Mouse (Mus musculus) lung, postnatal 4 days (tissue): ENCODE results near the gene Ptprd.
A peak's percentile ranks its signal among the peaks of the same experiment; 100 is the strongest.

ENCODE experiments used
- DNase-seq, 2 experiments: peaks; one replicate each; pipeline ENCODE4 v3.0.0; 2021

Ptprd gene

GRCm38 (mm10) chr4:78211529-78212494 lies at the start of gene Ptprd:
Gene Ptprd (minus strand): TSS chr4:78211961.
- peak in 1 of 2 experiments; percentile 20 for DNase-seq

- no peak for DNase-seq
These were observed 24.1 kb upstream of the Ptprd start for GRCm38 (mm10) chr4:78235820-78236219.

DNA sequence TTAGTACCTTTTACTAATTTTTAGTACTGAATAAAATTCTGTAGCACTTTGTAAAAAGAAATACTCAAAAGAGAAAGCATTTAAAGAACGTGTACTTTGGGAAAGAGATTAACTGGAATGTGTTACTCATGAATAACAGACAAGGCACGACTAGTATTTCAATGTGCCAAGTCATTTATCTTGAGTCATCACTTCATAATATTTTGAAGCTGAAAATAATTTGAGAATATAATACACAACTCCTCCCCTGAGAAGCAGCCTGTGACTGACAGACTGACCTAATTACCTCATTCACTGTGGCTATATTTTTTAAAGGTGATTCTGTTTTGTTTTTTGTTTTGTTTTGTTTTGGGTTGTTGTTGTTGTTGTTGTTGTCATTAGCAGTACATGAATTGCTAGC lies 23.6 kb upstream of the Ptprd start:
- no peak for DNase-seq

GRCm38 (mm10) chr4:78234681-78235080 lies 22.9 kb upstream of the Ptprd start:
- no peak for DNase-seq

- no peak for DNase-seq
These were observed 2.2 kb upstream of the Ptprd start for GRCm38 (mm10) chr4:78213949-78214348.

- DNase-seq: no peak
These were observed 1.2 kb upstream of the Ptprd start for GRCm38 (mm10) chr4:78212941-78213340.

- DNase-seq: no peak
These were observed 758 bp downstream of the Ptprd start for GRCm38 (mm10) chr4:78210878-78211528.

DNA sequence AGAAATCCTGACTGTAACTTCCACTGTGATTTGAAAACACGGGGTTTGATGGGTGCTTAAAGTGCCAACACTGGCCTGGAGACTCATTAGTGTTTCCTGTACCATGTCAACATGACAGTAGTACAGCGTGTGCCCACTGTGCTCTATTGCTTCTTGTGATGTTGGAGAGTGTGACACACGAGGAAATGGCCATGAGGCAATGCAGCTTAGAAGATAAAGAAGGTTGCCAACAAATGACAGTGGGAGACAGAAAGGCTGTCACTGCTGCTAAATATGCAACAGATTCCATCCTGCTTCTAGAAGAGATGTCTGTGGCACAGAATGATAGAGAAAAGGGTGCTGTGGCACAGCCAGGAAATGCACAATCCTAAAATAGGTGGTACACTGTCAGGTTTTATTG lies 6.7 kb downstream of the Ptprd start:
- no peak for DNase-seq

DNA sequence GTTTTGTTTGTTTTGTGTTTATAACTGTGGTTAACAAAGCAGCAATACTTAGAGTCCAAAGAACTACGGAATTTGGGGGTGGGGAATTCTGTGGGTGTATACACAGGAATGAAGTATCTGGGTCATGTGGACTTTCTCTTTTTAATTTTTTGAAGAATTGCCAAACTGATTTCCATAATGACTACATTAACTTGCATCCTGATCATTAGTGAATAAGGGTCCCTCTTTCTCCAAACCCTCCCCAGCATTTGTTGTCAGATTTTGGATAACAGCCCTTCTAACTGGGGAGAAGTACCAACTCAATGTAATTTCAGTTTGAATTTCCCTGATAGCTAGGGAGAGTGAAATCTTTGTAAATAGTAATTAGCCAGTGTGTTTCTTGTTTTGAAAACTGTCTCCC lies 43.3 kb downstream of the Ptprd start:
- no peak for DNase-seq

DNA sequence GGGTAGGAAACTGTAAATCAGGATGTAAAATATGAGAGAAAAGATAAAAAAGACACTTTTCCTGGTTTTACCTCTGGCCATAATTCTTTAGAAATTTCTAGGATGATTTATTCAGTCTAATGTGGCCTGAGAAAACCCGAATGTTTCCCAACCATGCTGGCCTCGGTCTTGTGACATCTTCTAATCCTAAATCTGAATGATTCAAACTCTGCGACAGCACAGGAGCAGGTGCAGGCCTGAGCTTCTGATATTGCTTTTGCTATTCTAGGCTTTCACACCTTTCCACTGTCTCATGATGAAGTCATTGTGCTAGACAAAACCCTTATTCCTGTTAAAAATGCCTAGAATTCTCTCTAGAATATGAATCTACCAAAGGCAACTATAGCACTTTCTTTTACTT lies 51.3 kb downstream of the Ptprd start:
- no peak for DNase-seq

GRCm38 (mm10) chr4:78150561-78150960 lies 61.2 kb downstream of the Ptprd start:
- no peak for DNase-seq

DNA sequence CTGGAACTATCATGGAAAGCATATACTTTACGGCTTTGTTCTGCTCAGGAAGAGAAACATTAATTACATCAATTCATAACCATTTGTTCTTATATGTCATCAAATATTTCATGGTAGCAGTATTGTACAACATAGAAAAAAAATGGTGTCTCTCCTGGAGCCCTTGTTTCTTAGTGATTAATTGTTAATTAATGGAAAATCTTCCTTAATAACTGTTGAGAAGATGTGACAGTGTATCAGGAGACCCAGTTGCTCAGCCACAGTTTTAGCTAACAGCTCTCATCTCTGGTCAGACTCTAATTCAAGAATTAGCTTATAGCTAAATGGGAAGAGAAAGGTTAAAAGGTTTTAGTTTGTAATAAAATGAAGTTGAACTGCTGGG lies 69.0 kb downstream of the Ptprd start:
- DNase-seq: no peak

GRCm38 (mm10) chr4:78142088-78142766 lies 69.5 kb downstream of the Ptprd start:
- DNase-seq: no peak

DNA sequence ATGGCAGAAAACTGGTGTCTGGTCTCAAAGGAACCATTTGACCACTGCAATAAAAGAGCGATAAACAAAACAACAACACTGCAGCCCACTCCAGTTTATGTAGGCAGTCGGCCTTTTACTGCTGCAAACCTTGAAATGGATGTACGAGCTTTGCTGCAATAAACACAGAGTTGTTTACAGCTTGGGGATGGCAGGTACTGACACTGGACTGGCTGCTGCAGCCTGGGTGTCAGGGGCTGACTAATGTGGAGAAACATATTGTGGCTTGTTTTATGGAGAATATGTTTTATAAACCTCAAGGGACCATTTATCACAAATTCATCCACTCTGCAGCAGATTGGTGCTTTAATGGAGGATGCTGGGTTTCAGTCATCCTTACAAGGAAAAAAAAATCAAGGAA lies 100.9 kb downstream of the Ptprd start:
- DNase-seq: no peak

DNA sequence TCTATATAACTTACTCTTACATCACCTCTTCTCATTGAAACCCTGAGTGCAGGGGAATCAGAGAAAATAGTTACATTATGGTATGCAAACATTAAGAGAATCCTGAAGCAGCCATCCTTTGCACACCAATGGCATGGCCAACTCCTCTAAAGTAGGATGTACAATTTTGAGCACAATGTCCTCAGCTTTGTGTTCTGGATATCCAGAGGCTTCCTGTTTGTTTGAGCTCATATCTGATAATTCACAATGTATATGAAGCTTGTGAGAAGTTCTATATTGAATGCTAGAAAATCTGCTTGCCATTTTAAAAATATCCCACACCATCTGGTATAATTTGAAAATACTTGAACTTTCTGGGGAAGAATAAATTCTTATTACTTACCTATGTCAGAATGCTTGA lies 114.2 kb downstream of the Ptprd start:
- no peak for DNase-seq

DNA sequence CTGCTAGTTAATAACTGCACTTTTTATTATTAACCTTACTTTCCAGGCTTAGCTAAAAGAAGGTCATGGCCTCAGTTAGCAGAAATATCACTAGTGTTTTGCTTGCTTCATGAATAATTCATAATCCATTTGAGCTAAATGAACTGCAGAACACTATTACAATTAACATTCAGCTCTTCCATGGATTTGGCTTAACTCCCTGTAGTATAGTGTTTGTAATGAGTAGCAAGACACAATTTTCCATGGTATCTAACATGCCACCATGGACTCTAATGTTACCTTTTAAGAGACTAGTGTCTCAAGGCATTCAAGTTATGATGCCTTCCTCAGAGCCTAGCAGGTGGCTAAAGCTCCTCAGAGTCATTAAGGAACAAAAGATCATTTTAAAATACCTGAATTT lies 129.0 kb downstream of the Ptprd start:
- no peak for DNase-seq

DNA sequence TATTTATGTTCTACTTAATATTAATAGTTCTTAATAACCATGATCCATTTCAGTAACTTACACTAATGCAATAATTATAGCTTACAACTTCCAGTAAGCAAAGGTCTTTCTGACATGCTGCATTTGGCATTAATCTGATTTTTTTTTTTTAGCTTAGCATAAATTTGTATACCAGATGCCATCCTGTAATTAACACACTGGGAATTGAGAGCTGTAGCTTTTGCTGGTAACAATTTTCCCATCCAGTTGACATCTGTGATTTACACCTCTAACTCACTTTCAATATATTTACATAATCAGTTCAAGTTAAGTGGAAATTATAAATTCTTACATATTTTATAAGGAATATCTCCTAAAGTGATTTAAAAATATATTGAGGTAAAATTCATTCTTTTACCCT lies 134.3 kb downstream of the Ptprd start:
- no peak for DNase-seq

GRCm38 (mm10) chr4:78077087-78077486 lies 134.7 kb downstream of the Ptprd start:
- DNase-seq: no peak

DNA sequence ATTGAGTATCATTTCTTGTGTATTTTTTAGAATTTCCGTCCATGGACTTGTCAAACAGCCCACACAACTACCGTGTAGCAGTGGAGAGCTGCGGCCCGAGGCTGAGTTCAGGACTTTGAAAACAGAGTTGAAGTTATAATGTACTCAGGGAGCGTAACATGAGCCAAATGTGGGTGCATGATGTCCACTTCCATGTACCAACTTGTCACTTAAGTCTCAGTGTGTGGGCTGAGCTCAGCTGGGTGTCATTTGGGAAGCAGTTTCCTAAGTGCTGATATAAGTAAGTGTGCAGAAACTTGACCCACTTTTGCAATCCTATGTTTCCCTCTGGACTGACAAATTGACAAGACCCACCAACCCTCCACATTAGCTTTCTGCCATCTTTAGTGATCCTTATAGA lies 173.4 kb downstream of the Ptprd start:
- no peak for DNase-seq

- no peak for DNase-seq
These were observed 209.7 kb downstream of the Ptprd start for GRCm38 (mm10) chr4:78002065-78002464.

DNA sequence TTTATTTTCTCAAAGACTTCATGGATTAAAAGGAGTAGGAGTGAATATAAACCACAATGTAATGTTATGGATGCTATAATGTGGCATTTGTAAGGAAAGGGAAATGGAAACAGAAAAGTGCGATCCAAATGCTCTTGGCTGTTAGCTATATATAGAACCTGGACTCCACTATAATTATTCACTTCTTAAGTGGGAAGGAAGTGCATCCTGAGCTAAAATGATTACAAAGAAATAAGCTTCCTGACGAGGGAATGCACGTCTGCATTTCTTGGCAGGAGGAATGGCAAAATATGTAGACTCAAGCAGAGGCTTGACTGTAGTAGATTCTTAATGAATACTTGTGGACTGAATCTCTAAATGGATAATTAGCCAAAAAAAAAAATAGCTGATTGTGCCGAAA lies 219.1 kb downstream of the Ptprd start:
- no peak for DNase-seq

DNA sequence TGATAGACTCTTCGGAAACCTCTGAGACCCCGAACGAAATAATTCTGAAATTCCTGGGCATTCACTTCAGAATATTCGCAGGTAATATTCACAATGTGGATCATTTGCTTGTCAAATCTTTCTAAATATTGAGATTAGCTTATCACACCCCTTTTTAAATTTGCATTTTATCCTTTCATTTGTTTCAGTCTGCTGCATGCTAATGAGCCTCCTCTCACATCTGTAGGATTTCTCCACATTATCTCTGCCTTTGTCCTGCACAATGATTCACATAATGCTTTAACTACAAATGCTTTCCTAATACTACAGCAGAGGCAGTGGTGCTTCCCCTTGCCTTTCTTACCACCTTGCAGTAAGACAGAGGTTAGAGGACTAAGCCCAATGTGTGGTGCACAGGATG lies 229.7 kb downstream of the Ptprd start:
- no peak for DNase-seq

GRCm38 (mm10) chr4:77961711-77962110 lies 250.1 kb downstream of the Ptprd start:
- no peak for DNase-seq

DNA sequence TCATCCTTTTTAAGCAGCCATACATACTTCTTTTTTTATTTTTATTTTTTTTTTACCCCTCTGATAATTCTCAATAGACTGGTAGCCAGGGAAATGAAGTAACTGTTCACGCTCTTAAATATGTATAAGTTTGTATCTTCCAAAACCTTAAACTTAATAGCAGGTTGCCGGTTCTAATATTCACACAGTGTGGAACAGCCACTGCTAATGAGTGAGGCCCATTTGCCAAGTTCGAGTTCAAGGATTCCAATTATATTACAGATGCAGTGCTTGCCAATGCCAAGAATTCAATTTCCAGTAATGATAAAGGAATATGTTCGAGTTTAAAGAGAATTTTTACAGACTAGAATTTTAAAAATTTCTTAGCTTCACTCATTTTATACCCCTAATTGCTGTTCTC lies 322.3 kb downstream of the Ptprd start:
- DNase-seq: no peak
